Mouse (Mus musculus) olfactory bulb, adult 2 months (tissue): ENCODE measurements around the gene Eva1b.

Experiments used
- CTCF ChIP-seq: fragments of 200-500 bp; IDR thresholded peaks from 2 replicates; pipeline ENCODE4 v1.5.1; 2012; ENCODE audit warnings: low read depth, mild to moderate bottlenecking, low read length, moderate library complexity; ENCODE audit not compliant: insufficient read depth
- POLR2A ChIP-seq: fragments of 200-500 bp; IDR thresholded peaks from 2 replicates; pipeline ENCODE4 v1.6.1; 2012; ENCODE audit warnings: mild to moderate bottlenecking, low read depth, low read length, moderate library complexity; ENCODE audit not compliant: insufficient read depth

DNA sequence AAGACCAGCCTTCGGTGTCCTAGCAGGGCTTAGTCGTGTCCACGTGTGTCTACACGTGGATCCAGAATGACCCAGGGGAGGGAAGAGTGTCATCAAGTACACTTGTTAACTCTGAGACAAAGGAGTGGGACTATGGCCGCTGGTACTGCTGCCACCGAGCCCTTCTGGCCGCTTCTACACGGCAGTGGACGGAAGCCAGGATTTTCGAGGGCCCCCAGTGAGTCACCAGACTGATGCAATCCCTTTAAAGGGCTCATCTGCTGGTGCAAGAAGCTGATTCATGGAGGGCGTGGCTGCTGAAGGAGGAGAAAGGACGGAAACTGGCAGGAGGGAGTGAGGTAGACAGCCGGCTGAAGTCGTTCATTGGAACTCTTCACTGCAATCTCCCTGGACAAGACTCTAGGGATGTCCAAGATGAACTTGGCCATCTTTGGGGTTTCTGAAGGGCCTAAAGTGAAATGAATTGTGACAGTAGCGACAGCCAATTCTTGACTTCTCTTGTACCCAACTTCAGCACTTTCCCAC is 44.4 kb upstream of the Eva1b start:
- no peak for TF ChIP-seq CTCF
- TF ChIP-seq POLR2A = no peak
